Mouse (Mus musculus) testis, adult 2 months (tissue): ENCODE data around the gene Boll.

ENCODE experiments used
- CTCF ChIP-seq: fragments of 200-500 bp; IDR thresholded peaks from 2 replicates; pipeline ENCODE4 v1.5.1; 2012; ENCODE audit warnings: low read depth, mild to moderate bottlenecking, inconsistent platforms, low read length, moderate library complexity; ENCODE audit not compliant: control insufficient read depth, insufficient read depth, insufficient replicate concordance
- POLR2A ChIP-seq: fragments of 200-500 bp; IDR thresholded peaks from 2 replicates; pipeline ENCODE4 v1.6.1; 2012; ENCODE audit warnings: low read depth, mild to moderate bottlenecking, inconsistent platforms, low read length, moderate library complexity; ENCODE audit not compliant: control insufficient read depth

- TF ChIP-seq CTCF (no peak), POLR2A (no peak)
These were observed 146.1 kb downstream of the Boll start for GRCm38 (mm10) chr1:55217191-55217590.
